Mouse (Mus musculus): Measurements from ENCODE around the gene Gm20509.
"Not testable (repeated sequence)": the region's sequence is repeated elsewhere in the genome, so short reads cannot be mapped to it uniquely, and the experiment has no call there.

The Gm20509 gene

GRCm38 (mm10) chr9:73102181-73102580 lies at the start of gene Gm20509:
Gm20509 (plus strand) TSS chr9:73102470.
- DNase-seq: no peak

GRCm38 (mm10) chr9:73055441-73055911 lies 46.8 kb upstream of the Gm20509 start:
- DNase-seq: no peak

- no peak for DNase-seq
Observed at GRCm38 (mm10) chr9:73059224-73059623, 43.0 kb upstream of the Gm20509 start.

GRCm38 (mm10) chr9:73063621-73064290 lies 38.5 kb upstream of the Gm20509 start:
- DNase-seq: no peak

GRCm38 (mm10) chr9:73067086-73067485 lies 35.2 kb upstream of the Gm20509 start:
- DNase-seq: peak; percentile 57

GRCm38 (mm10) chr9:73068230-73068679 lies 34.0 kb upstream of the Gm20509 start:
- DNase-seq: peak; percentile 82

- DNase-seq: peak; percentile 47
Observed at GRCm38 (mm10) chr9:73068688-73069087, 33.6 kb upstream of the Gm20509 start.

- peak; percentile 70 for DNase-seq
Observed at GRCm38 (mm10) chr9:73070971-73071659, 31.2 kb upstream of the Gm20509 start.

- no peak for DNase-seq
Observed at GRCm38 (mm10) chr9:73072426-73072825, 29.8 kb upstream of the Gm20509 start.

- DNase-seq: no peak
Observed at GRCm38 (mm10) chr9:73073169-73073568, 29.1 kb upstream of the Gm20509 start.

GRCm38 (mm10) chr9:73079349-73079748 lies 22.9 kb upstream of the Gm20509 start:
- DNase-seq: not testable (repeated sequence)

GRCm38 (mm10) chr9:73079801-73080325 lies 22.4 kb upstream of the Gm20509 start:
- no peak for DNase-seq

- no peak for DNase-seq
Observed at GRCm38 (mm10) chr9:73082291-73083000, 19.8 kb upstream of the Gm20509 start.

- DNase-seq: no peak
Observed at GRCm38 (mm10) chr9:73083956-73084355, 18.3 kb upstream of the Gm20509 start.

GRCm38 (mm10) chr9:73085845-73086244 lies 16.4 kb upstream of the Gm20509 start:
- DNase-seq: no peak

- peak; percentile 65 for DNase-seq
Observed at GRCm38 (mm10) chr9:73087121-73087520, 15.1 kb upstream of the Gm20509 start.

- no peak for DNase-seq
Observed at GRCm38 (mm10) chr9:73087581-73087980, 14.7 kb upstream of the Gm20509 start.

- DNase-seq: peak; percentile 69
Observed at GRCm38 (mm10) chr9:73089222-73089920, 12.9 kb upstream of the Gm20509 start.

- no peak for DNase-seq
Observed at GRCm38 (mm10) chr9:73090121-73090520, 12.1 kb upstream of the Gm20509 start.

GRCm38 (mm10) chr9:73091747-73092146 lies 10.5 kb upstream of the Gm20509 start:
- DNase-seq: peak; percentile 67

GRCm38 (mm10) chr9:73094580-73094979 lies 7.7 kb upstream of the Gm20509 start:
- peak; percentile 23 for DNase-seq

GRCm38 (mm10) chr9:73097898-73098297 lies 4.4 kb upstream of the Gm20509 start:
- no peak for DNase-seq

GRCm38 (mm10) chr9:73101536-73101935 lies 734 bp upstream of the Gm20509 start, which contains the start of gene Khdc3:
Khdc3 (plus strand) TSS chr9:73101836.
- DNase-seq: no peak
